Mouse (Mus musculus): ENCODE data around the gene Rsrc2.
A peak's percentile ranks its signal among the peaks of the same experiment; 100 is the strongest.

Rsrc2 gene

GRCm38 (mm10) chr5:123696961-123697360, 52.3 kb downstream of the Rsrc2 start:
- DNase-seq (ENCODE audit: low spot score in 2 of 2): no peak

- no peak for DNase-seq (ENCODE audit: low spot score in 2 of 2)
These were observed 53.0 kb downstream of the Rsrc2 start for GRCm38 (mm10) chr5:123696244-123696643.

- no peak for DNase-seq (ENCODE audit: low spot score in 2 of 2)
These were observed 54.7 kb downstream of the Rsrc2 start for GRCm38 (mm10) chr5:123694468-123694867.

GRCm38 (mm10) chr5:123684221-123685144, 64.7 kb downstream of the Rsrc2 start, which contains the start of gene Clip1:
Clip1 (minus strand) TSS chr5:123684618.
- peak; percentile 67 to 74 for DNase-seq (ENCODE audit: low spot score in 2 of 2)

- peak; percentile 27 to 46 for DNase-seq (ENCODE audit: low spot score in 2 of 2)
These were observed 65.6 kb downstream of the Rsrc2 start for GRCm38 (mm10) chr5:123683377-123684220.

- no peak for DNase-seq (ENCODE audit: low spot score in 2 of 2)
These were observed 66.2 kb downstream of the Rsrc2 start for GRCm38 (mm10) chr5:123683043-123683376.

GRCm38 (mm10) chr5:123682372-123682771, 66.8 kb downstream of the Rsrc2 start:
- no peak for DNase-seq (ENCODE audit: low spot score in 2 of 2)

GRCm38 (mm10) chr5:123679546-123680263, 69.5 kb downstream of the Rsrc2 start:
- no peak for DNase-seq (ENCODE audit: low spot score in 2 of 2)

GRCm38 (mm10) chr5:123679106-123679505, 70.1 kb downstream of the Rsrc2 start:
- no peak for DNase-seq (ENCODE audit: low spot score in 2 of 2)
